Mouse (Mus musculus) lung, postnatal 0 days (tissue): Measurements from ENCODE around the gene E130114P18Rik.

Experiments
- CTCF ChIP-seq: IDR thresholded peaks from 2 replicates; pipeline ENCODE4 v1.5.1; 2016; ENCODE audit warnings: antibody characterized with exemption, mild to moderate bottlenecking
- EP300 ChIP-seq: IDR thresholded peaks from 2 replicates; pipeline ENCODE4 v1.6.1; 2016; ENCODE audit warnings: antibody characterized with exemption, mild to moderate bottlenecking, control low read depth

DNA sequence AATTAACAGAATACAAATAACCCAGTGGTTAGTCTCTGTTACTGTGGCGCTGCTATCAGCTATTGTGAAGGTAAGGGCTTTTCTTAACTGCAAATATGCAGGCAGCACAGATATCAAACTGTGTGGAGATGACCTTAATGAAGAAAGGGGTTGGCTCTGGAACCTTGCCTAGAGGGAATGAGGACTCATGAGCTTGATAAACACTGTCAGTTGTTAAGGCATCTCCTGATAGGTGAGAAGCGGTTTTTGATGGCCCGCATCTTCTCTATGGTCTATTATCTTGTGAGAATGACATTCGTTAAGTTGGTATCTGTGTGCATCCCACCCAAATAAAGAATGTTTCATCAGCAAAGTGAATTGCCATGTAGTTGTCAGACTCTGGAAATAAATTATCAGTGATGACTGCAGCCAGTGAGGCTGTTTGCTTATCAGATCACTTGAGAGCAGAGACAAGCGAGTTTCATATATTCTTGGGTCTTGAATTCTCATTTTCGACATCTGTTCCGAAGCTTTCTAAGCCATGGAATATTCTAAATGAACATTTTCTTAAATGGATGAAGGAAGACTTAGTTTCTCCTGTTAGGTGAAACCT is 32.6 kb upstream of the E130114P18Rik start:
- TF ChIP-seq CTCF: no peak
- no peak for TF ChIP-seq EP300
